21 mouse cellular contexts compared by ENCODE assay signal in genomic region chr5:72698818-72699499, GRCm38 (mm10). TPM values are rescaled to one million over a fixed set of nuclear protein-coding genes. Genes with fewer than 3 reads are reported as not detected.
DNase-seq lines count a peak whose midpoint lies in the region; ATAC-seq lines count a peak whose summit lies in the region.
"Had no signal": no experiment of that assay in that cellular context is flagged by ENCODE, and none has a peak within 500 bp of the region (broad histone marks: within the 10 kb centered on the region; RNA-seq: fewer than 3 reads in every experiment).

No protein-coding gene starts in this region.

- no peak overlapping the region for H3K4me2 ChIP-seq in midbrain, embryonic 14.5 days (ENCODE audit: low read length)
- no peak overlapping the region for H3K4me2 ChIP-seq in midbrain, embryonic 11.5 days
- H3K4me2 ChIP-seq in midbrain, embryonic 16.5 days (ENCODE audit: low read length) = no peak overlapping the region
- H3K4me2 ChIP-seq: heart, embryonic 11.5 days; liver, embryonic 11.5 days; neural tube, embryonic 13.5 days had no signal

- no peak overlapping the region for H3K4me3 ChIP-seq in midbrain, embryonic 14.5 days (replicated peaks; ENCODE audit: low read depth, low read length)
- no peak overlapping the region for H3K4me3 ChIP-seq in midbrain, embryonic 11.5 days (ENCODE audit: low read depth, low read length)
- H3K4me3 ChIP-seq in midbrain, embryonic 16.5 days (ENCODE audit: low read depth, low read length) = no peak overlapping the region
- H3K4me3 ChIP-seq: neural tube, embryonic 13.5 days had no signal

- H3K27me3 ChIP-seq in midbrain, embryonic 14.5 days (ENCODE audit: control insufficient read depth, insufficient read depth, low read length) = no peaks in the 10 kb centered on the region
- H3K27me3 ChIP-seq in midbrain, embryonic 11.5 days (ENCODE audit: control insufficient read depth, insufficient read depth, low read length) = no peaks in the 10 kb centered on the region
- no peaks in the 10 kb centered on the region for H3K27me3 ChIP-seq in midbrain, embryonic 16.5 days (ENCODE audit: control insufficient read depth, insufficient read depth, low read depth, low read length)
- H3K27me3 ChIP-seq: neural tube, embryonic 13.5 days had no signal

- H3K27ac ChIP-seq in midbrain, embryonic 14.5 days (replicated peaks; ENCODE audit: low read depth, low read length) = no peak overlapping the region
- H3K27ac ChIP-seq in midbrain, embryonic 11.5 days (ENCODE audit: low read depth, low read length) = no peak overlapping the region
- 0 out of 2 replicates have a peak overlapping the region, but pooled peaks have one; percentile 19 for H3K27ac ChIP-seq in midbrain, embryonic 16.5 days (ENCODE audit: low read length)
- H3K27ac ChIP-seq: neural tube, embryonic 13.5 days had no signal

- no peaks in the 10 kb centered on the region for H3K9me3 ChIP-seq in midbrain, embryonic 14.5 days (ENCODE audit: control insufficient read depth, low read length)
- H3K9me3 ChIP-seq in midbrain, embryonic 11.5 days (ENCODE audit: control insufficient read depth, low read length) = peaks cover 2% of the 10 kb centered on the region; the same call in 1 of the 2 replicates
- H3K9me3 ChIP-seq in midbrain, embryonic 16.5 days (replicated peaks; ENCODE audit: control insufficient read depth, low read length, poor library complexity, severe bottlenecking) = no peaks in the 10 kb centered on the region
- H3K9me3 ChIP-seq: neural tube, embryonic 13.5 days had no signal

- no peaks in the 10 kb centered on the region for H3K36me3 ChIP-seq in midbrain, embryonic 14.5 days (ENCODE audit: control insufficient read depth, insufficient read depth, low read length)
- no peaks in the 10 kb centered on the region for H3K36me3 ChIP-seq in midbrain, embryonic 11.5 days (ENCODE audit: control insufficient read depth, insufficient read depth, low read length)
- H3K36me3 ChIP-seq in midbrain, embryonic 16.5 days (ENCODE audit: control insufficient read depth, insufficient read depth, low read length) = no peaks in the 10 kb centered on the region
- H3K36me3 ChIP-seq: neural tube, embryonic 13.5 days had no signal

- peak; percentile 44 for DNase-seq in heart, adult 11 months
- no peak for DNase-seq in heart, adult 9 months (ENCODE audit: low spot score in 2 of 2)
- DNase-seq in midbrain, embryonic 14.5 days = peak; percentile 19
- DNase-seq in midbrain, embryonic 11.5 days (ENCODE audit: low spot score, missing footprints) = no peak
- DNase-seq in fat pad, adult 2 months (ENCODE audit: extremely low read depth, low read depth, low spot score) = peak; percentile 64
- DNase-seq in lung, adult 18-20 months = no peak
- DNase-seq: cerebellum, adult 11-12 months; gastrocnemius, postnatal 10 days; heart, postnatal 36 days; kidney, adult 8-10 months; right cerebral cortex, postnatal 14 days; thymus, postnatal 25 days had no signal

- peaks cover 3% of the 10 kb centered on the region; the same call in 1 of the 2 replicates for H3K4me1 ChIP-seq in midbrain, embryonic 14.5 days (ENCODE audit: control insufficient read depth, insufficient read depth, low read length)
- H3K4me1 ChIP-seq in midbrain, embryonic 11.5 days (ENCODE audit: control insufficient read depth, insufficient read depth, low read length) = no peaks in the 10 kb centered on the region
- H3K4me1 ChIP-seq in midbrain, embryonic 16.5 days (ENCODE audit: control insufficient read depth, insufficient read depth, low read length) = peaks cover 10% of the 10 kb centered on the region

- no peak overlapping the region for H3K9ac ChIP-seq in midbrain, embryonic 14.5 days (replicated peaks; ENCODE audit: low read length)
- H3K9ac ChIP-seq in midbrain, embryonic 11.5 days (ENCODE audit: low read length) = no peak overlapping the region
- no peak overlapping the region for H3K9ac ChIP-seq in midbrain, embryonic 16.5 days (ENCODE audit: low read depth, low read length)
- H3K9ac ChIP-seq: neural tube, embryonic 13.5 days had no signal

- WGBS in midbrain, embryonic 14.5 days = 52% methylated on average over 7 of the region's 7 CpGs
- 53% methylated on average over 7 of the region's 7 CpGs for WGBS in midbrain, embryonic 11.5 days
- WGBS in midbrain, embryonic 16.5 days = 52% methylated on average over 7 of the region's 7 CpGs

- no peak for ATAC-seq in midbrain, embryonic 14.5 days (ENCODE audit: low FRiP score, low TSS enrichment)
- ATAC-seq in midbrain, embryonic 11.5 days (ENCODE audit: low FRiP score) = no peak
- ATAC-seq in midbrain, embryonic 16.5 days = peak; percentile 70; the same call in 1 of the 2 replicates
- no peak for ATAC-seq in megakaryocyte, adult 5-6 weeks (ENCODE audit: poor library complexity, severe bottlenecking)

RNA-seq across cellular contexts. Expression of gene Nipal1, which starts 51.4 kb away (rescaled TPM):
- 0.19 and 1.6 TPM in 2 replicates for polyA plus RNA-seq in midbrain, embryonic 14.5 days (2014; fragmentation: Nextera tagmentation; extraction: Ambion mirVana)
- polyA plus RNA-seq in midbrain, embryonic 11.5 days (2014; fragmentation: Nextera tagmentation; extraction: Ambion mirVana) = 0.25 and 0.45 TPM in 2 replicates
- 0.54 and 0.70 TPM in 2 replicates for polyA plus RNA-seq in midbrain, embryonic 16.5 days (2015; fragmentation: Nextera tagmentation; extraction: Ambion mirVana)
- 0.02 and 0.30 TPM in 2 replicates for total RNA-seq in megakaryocyte, adult 5-6 weeks (2015)
- total RNA-seq in megakaryocyte, adult 5-6 weeks (2017) = 1.1 and 1.6 TPM in 2 replicates
- total RNA-seq: heart, postnatal 36 days had no signal
- polyA plus RNA-seq: cortical plate, adult 2 months had no signal

RNA-seq across cellular contexts. Expression of gene Txk, which starts 53.6 kb away (rescaled TPM):
- 0.12 and 0.13 TPM in 2 replicates for polyA plus RNA-seq in midbrain, embryonic 14.5 days (2014; fragmentation: Nextera tagmentation; extraction: Ambion mirVana)
- polyA plus RNA-seq in midbrain, embryonic 11.5 days (2014; fragmentation: Nextera tagmentation; extraction: Ambion mirVana) = not detected in 2 replicates
- 0.19 TPM in 1 of 2 replicates, not detected in the other for polyA plus RNA-seq in midbrain, embryonic 16.5 days (2015; fragmentation: Nextera tagmentation; extraction: Ambion mirVana)
- 2.8 and 5.3 TPM in 2 replicates for total RNA-seq in megakaryocyte, adult 5-6 weeks (2015)
- 2.0 and 4.2 TPM in 2 replicates for total RNA-seq in megakaryocyte, adult 5-6 weeks (2017)
- total RNA-seq: gastrocnemius, postnatal 10 days had no signal
- polyA plus RNA-seq: liver, embryonic 11.5 days had no signal

RNA-seq across cellular contexts. Expression of gene Cnga1, which starts 54.9 kb away (rescaled TPM):
- 0.12 TPM in 1 of 2 replicates, not detected in the other for polyA plus RNA-seq in midbrain, embryonic 14.5 days (2014; fragmentation: Nextera tagmentation; extraction: Ambion mirVana)
- not detected in 2 replicates for polyA plus RNA-seq in midbrain, embryonic 11.5 days (2014; fragmentation: Nextera tagmentation; extraction: Ambion mirVana)
- polyA plus RNA-seq in midbrain, embryonic 16.5 days (2015; fragmentation: Nextera tagmentation; extraction: Ambion mirVana) = not detected in 2 replicates
- total RNA-seq in megakaryocyte, adult 5-6 weeks (2015) = 0.07 TPM in 1 of 2 replicates, not detected in the other
- total RNA-seq in megakaryocyte, adult 5-6 weeks (2017) = 0.18 and 0.61 TPM in 2 replicates
- total RNA-seq: adrenal gland, postnatal 4 days; gastrocnemius, postnatal 10 days; heart, postnatal 36 days had no signal
- polyA plus RNA-seq: cortical plate, adult 2 months; heart, embryonic 11.5 days; large intestine, adult 2 months; liver, embryonic 11.5 days; lung, embryonic 16.5 days; neural tube, embryonic 13.5 days had no signal

Comparison
In these comparisons a context has a peak if more than half of its experiments do, and no peak if none do; other contexts are left out.
1. DNase-seq: peak in heart, adult 11 months (single experiment), midbrain, embryonic 14.5 days (single experiment) and fat pad, adult 2 months (single experiment); none in heart, adult 9 months (0 of 2), midbrain, embryonic 11.5 days (single experiment) and lung, adult 18-20 months (0 of 2).